Mouse (Mus musculus) small intestine, adult 2 months (tissue): Measurements from ENCODE around the gene Gmppb. TPM values are rescaled to one million over a fixed set of nuclear protein-coding genes. Genes with fewer than 3 reads are reported as not detected.
"Not testable (repeated sequence)": the region's sequence is repeated elsewhere in the genome, so short reads cannot be mapped to it uniquely, and the experiment has no call there.

Experiments
- H3K27ac ChIP-seq: fragments of 200-500 bp; 2 replicates; pipeline ENCODE4 v1.5.1; 2012; ENCODE audit warnings: low read depth, low read length, control low read depth, inconsistent platforms; ENCODE audit not compliant: insufficient read depth
- H3K27me3 ChIP-seq: fragments of 200-500 bp; 2 replicates; pipeline ENCODE4 v1.6.1; 2012; ENCODE audit warnings: mild to moderate bottlenecking, moderate library complexity, low read length, inconsistent platforms; ENCODE audit not compliant: control insufficient read depth, insufficient read depth
- H3K36me3 ChIP-seq: fragments of 200-500 bp; 2 replicates; pipeline ENCODE4 v1.6.1; 2012; ENCODE audit warnings: mild to moderate bottlenecking, low read length, control low read depth, inconsistent platforms; ENCODE audit not compliant: control insufficient read depth, insufficient read depth
- H3K4me1 ChIP-seq: fragments of 200-500 bp; 2 replicates; pipeline ENCODE4 v1.6.1; 2012; ENCODE audit warnings: low read length, inconsistent platforms, mixed read lengths; ENCODE audit not compliant: control insufficient read depth, insufficient read depth, insufficient read length
- H3K4me3 ChIP-seq: fragments of 200-500 bp; 2 replicates; pipeline ENCODE4 v1.5.1; 2012; ENCODE audit warnings: low read depth, mild to moderate bottlenecking, control low read depth, inconsistent platforms, low read length, moderate library complexity
- CTCF ChIP-seq: fragments of 200-500 bp; IDR thresholded peaks from 2 replicates; pipeline ENCODE4 v1.5.1; 2012; ENCODE audit warnings: low read depth, mild to moderate bottlenecking, control low read depth, inconsistent platforms, low read length, moderate library complexity, mixed read lengths; ENCODE audit not compliant: insufficient replicate concordance, insufficient read length; ENCODE audit errors: extremely low read depth
- POLR2A ChIP-seq: fragments of 200-500 bp; IDR thresholded peaks from 2 replicates; pipeline ENCODE4 v1.6.1; 2012; ENCODE audit warnings: low read depth, mild to moderate bottlenecking, control low read depth, inconsistent platforms, low read length, moderate library complexity
- WGBS: fragments of 180-500 bp; shearing (Covaris S2); methylation state at CpG from one replicate; pipeline ENCODE4 v1.1.7; 2018; 5-methylcytosine and 5-hydroxymethylcytosine counted together
- polyA plus RNA-seq: library from polyadenylated mRNA; depleted of rRNA; stranded (reverse); fragments of >200 nt; gene quantifications from 2 replicates; pipeline ENCODE4 v1.2.3, GENCODE M21; 2012; rRNA removed

Gmppb gene
- polyA plus RNA-seq: 34.5 and 56.7 TPM in 2 replicates

GRCm38 (mm10) chr9:108049016-108049455 lies at the start of gene Gmppb:
TSS of gene Gmppb (plus strand) at chr9:108049242.
- TF ChIP-seq CTCF (no peak), POLR2A (peak; percentile 86)
- no peaks in the 10 kb centered on the region for H3K27me3 ChIP-seq
- peak within 1 kb of the TSS; percentile 97 for H3K27ac ChIP-seq
- H3K4me3 ChIP-seq: peak within 1 kb of the TSS; percentile 86
- peaks cover 46% of the 10 kb centered on the region for H3K36me3 ChIP-seq
- H3K4me1 ChIP-seq: peaks cover 23% of the 10 kb centered on the region
- under 1% methylated on average over 37 of the region's 39 CpGs for WGBS

GRCm38 (mm10) chr9:108001922-108002770 lies 46.9 kb upstream of the Gmppb start, which contains the start of gene Ip6k1:
TSS of gene Ip6k1 (plus strand) at chr9:108002501.
- peaks cover 3% of the 10 kb centered on the region; the same call in 1 of the 2 replicates for H3K4me1 ChIP-seq
- no peak for TF ChIP-seq CTCF
- TF ChIP-seq POLR2A: peak; percentile 66
- no peaks in the 10 kb centered on the region for H3K27me3 ChIP-seq
- H3K27ac ChIP-seq: peak within 1 kb of the TSS; percentile 82
- peak within 1 kb of the TSS; percentile 92 for H3K4me3 ChIP-seq
- H3K36me3 ChIP-seq: no peaks in the 10 kb centered on the region
- WGBS: under 1% methylated on average over 51 of the region's 51 CpGs

- no peaks in the 10 kb centered on the region for H3K27me3 ChIP-seq
- no peaks in the 10 kb centered on the region for H3K36me3 ChIP-seq
- no peak for TF ChIP-seq CTCF
- under 1% methylated on average over 50 of the region's 50 CpGs for WGBS
- peaks cover 3% of the 10 kb centered on the region; the same call in 1 of the 2 replicates for H3K4me1 ChIP-seq
- H3K4me3 ChIP-seq: peak overlapping the region; percentile 92
- H3K27ac ChIP-seq: peak overlapping the region; percentile 82
Observed at GRCm38 (mm10) chr9:108002778-108003530, 46.1 kb upstream of the Gmppb start.

GRCm38 (mm10) chr9:108003531-108003890 lies 45.5 kb upstream of the Gmppb start:
- no peak for TF ChIP-seq CTCF
- TF ChIP-seq POLR2A: no peak
- Histone ChIP-seq H3K27ac (no peak overlapping the region), H3K4me1 (peaks cover 3% of the 10 kb centered on the region; the same call in 1 of the 2 replicates), H3K27me3 (no peaks in the 10 kb centered on the region), H3K4me3 (peak overlapping the region; percentile 92), H3K36me3 (no peaks in the 10 kb centered on the region)
- 27% methylated on average over 8 of the region's 8 CpGs for WGBS

- no peaks in the 10 kb centered on the region for H3K27me3 ChIP-seq
- 80% methylated on average over 5 of the region's 5 CpGs for WGBS
- peaks cover 6% of the 10 kb centered on the region; the same call in 1 of the 2 replicates for H3K36me3 ChIP-seq
- H3K4me3 ChIP-seq: no peak overlapping the region
- H3K27ac ChIP-seq: no peak overlapping the region
- TF ChIP-seq POLR2A (no peak), CTCF (no peak)
- peaks cover 3% of the 10 kb centered on the region; the same call in 1 of the 2 replicates for H3K4me1 ChIP-seq
Observed at GRCm38 (mm10) chr9:108008041-108008440, 41.0 kb upstream of the Gmppb start.

- no peaks in the 10 kb centered on the region for H3K4me1 ChIP-seq
- H3K27me3 ChIP-seq: no peaks in the 10 kb centered on the region
- peaks cover 11% of the 10 kb centered on the region; the same call in 1 of the 2 replicates for H3K36me3 ChIP-seq
- no peak overlapping the region for H3K4me3 ChIP-seq
- no peak overlapping the region for H3K27ac ChIP-seq
- TF ChIP-seq CTCF: no peak
- TF ChIP-seq POLR2A: no peak
Observed at GRCm38 (mm10) chr9:108010385-108010784, 38.7 kb upstream of the Gmppb start.

GRCm38 (mm10) chr9:108013577-108013976 lies 35.5 kb upstream of the Gmppb start:
- H3K36me3 ChIP-seq: peaks cover 13% of the 10 kb centered on the region; the same call in 1 of the 2 replicates
- not testable (repeated sequence) for H3K4me1 ChIP-seq, H3K4me3 ChIP-seq, H3K27me3 ChIP-seq, H3K27ac ChIP-seq
- 96% methylated on average over 2 of the region's 2 CpGs for WGBS
